Mouse (Mus musculus) hindbrain, embryonic 16.5 days (tissue): ENCODE data around the gene Dst. TPM values are rescaled to one million over a fixed set of nuclear protein-coding genes. Genes with fewer than 3 reads are reported as not detected.
"Not testable (repeated sequence)": the region's sequence is repeated elsewhere in the genome, so short reads cannot be mapped to it uniquely, and the experiment has no call there.

Experiments
- ATAC-seq: fragments of 200-750 bp; cut with Nextera tagmentation; 2 replicates; pipeline ENCODE4 v1.8.0; 2017; ENCODE audit warnings: moderate TSS enrichment, moderate library complexity
- H3K27ac ChIP-seq: fragments of 300-500 bp; sonication (generic); 2 replicates; pipeline ENCODE4 v1.5.1; 2014; ENCODE audit warnings: low read depth, mild to moderate bottlenecking, control low read depth, low read length, moderate library complexity
- H3K27me3 ChIP-seq: fragments of 300-500 bp; sonication (generic); replicated peaks from 2 replicates; pipeline ENCODE4 v1.6.1; 2014; ENCODE audit warnings: low read length; ENCODE audit not compliant: control insufficient read depth, insufficient read depth
- H3K36me3 ChIP-seq: fragments of 300-500 bp; sonication (generic); 2 replicates; pipeline ENCODE4 v1.6.1; 2014; ENCODE audit warnings: mild to moderate bottlenecking, low read length, moderate library complexity, mixed read lengths; ENCODE audit not compliant: control insufficient read depth, insufficient read depth
- H3K4me1 ChIP-seq: fragments of 300-500 bp; sonication (generic); 2 replicates; pipeline ENCODE4 v1.6.1; 2014; ENCODE audit warnings: low read depth, low read length; ENCODE audit not compliant: control insufficient read depth, insufficient read depth
- H3K4me2 ChIP-seq: fragments of 300-500 bp; sonication (generic); 2 replicates; pipeline ENCODE4 v1.6.1; 2014; ENCODE audit warnings: mild to moderate bottlenecking, low read length, control low read depth, moderate library complexity
- H3K4me3 ChIP-seq: fragments of 300-500 bp; sonication (generic); 2 replicates; pipeline ENCODE4 v1.5.1; 2014; ENCODE audit warnings: mild to moderate bottlenecking, low read length, control low read depth, moderate library complexity
- H3K9ac ChIP-seq: fragments of 300-500 bp; sonication (generic); 2 replicates; pipeline ENCODE4 v1.6.1; 2014; ENCODE audit warnings: low read depth, mild to moderate bottlenecking, control low read depth, low read length, moderate library complexity
- H3K9me3 ChIP-seq: fragments of 300-500 bp; sonication (generic); 2 replicates; pipeline ENCODE4 v1.6.1; 2014; ENCODE audit warnings: mild to moderate bottlenecking, low read length, moderate library complexity; ENCODE audit not compliant: control insufficient read depth
- WGBS: fragments of 180-500 bp; shearing (Covaris S2); extraction: QIAGEN DNeasy Blood & Tissue Kit; methylation state at CpG from one replicate; pipeline ENCODE4 v1.1.7; 2014; 5-methylcytosine and 5-hydroxymethylcytosine counted together
- polyA plus RNA-seq: library from polyadenylated mRNA; unstranded; fragments of >200 nt; fragmentation: Nextera tagmentation; extraction: Ambion mirVana; gene quantifications from 2 replicates; pipeline ENCODE4 v1.2.1, GENCODE M21; 2015

Gene Dst
- polyA plus RNA-seq, 1 experiment from 2014 or later = 38.3 TPM

GRCm38 (mm10) chr1:34293198-34293597 is 385.2 kb downstream of the Dst start:
- WGBS = 84% methylated on average over 14 of the region's 14 CpGs
- Histone ChIP-seq H3K36me3 (peaks cover 54% of the 10 kb centered on the region), H3K9me3 (no peaks in the 10 kb centered on the region), H3K27me3 (no peaks in the 10 kb centered on the region), H3K4me2 (no peak overlapping the region), H3K9ac (no peak overlapping the region), H3K4me3 (no peak overlapping the region), H3K27ac (no peak overlapping the region), H3K4me1 (no peaks in the 10 kb centered on the region)
- no peak for ATAC-seq

DNA sequence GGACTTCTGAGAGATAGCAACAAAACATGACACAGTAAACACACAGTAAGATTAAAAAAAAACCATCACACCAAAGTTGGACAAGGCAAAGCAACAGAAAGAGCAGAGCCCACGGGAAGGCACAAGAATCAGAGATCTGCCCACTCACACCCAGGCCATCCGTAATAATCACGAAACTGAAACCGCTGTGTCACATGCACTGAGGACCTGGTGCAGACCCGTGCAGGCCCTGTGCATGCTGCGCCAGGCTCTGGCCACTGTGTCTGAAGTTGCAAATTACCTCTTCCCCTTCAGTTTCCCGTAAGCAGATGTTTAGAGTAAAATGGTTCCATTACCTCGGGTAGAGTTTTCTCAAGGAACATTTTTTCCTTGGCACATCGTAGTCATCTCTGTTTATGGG is 389.6 kb downstream of the Dst start:
- no peaks in the 10 kb centered on the region for H3K9me3 ChIP-seq
- H3K4me2 ChIP-seq = no peak overlapping the region
- H3K36me3 ChIP-seq = peaks cover 36% of the 10 kb centered on the region
- no peak overlapping the region for H3K9ac ChIP-seq
- H3K27me3 ChIP-seq = no peaks in the 10 kb centered on the region
- H3K27ac ChIP-seq = no peak overlapping the region
- 88% methylated on average over 9 of the region's 9 CpGs for WGBS
- no peak for ATAC-seq
- H3K4me3 ChIP-seq = no peak overlapping the region
- H3K4me1 ChIP-seq = peaks cover 5% of the 10 kb centered on the region; the same call in 1 of the 2 replicates

GRCm38 (mm10) chr1:34298631-34299184 is 390.7 kb downstream of the Dst start:
- peaks cover 39% of the 10 kb centered on the region for H3K36me3 ChIP-seq
- 0 out of 2 replicates have a peak, but pooled peaks have one; percentile 35 for ATAC-seq
- WGBS = 52% methylated on average over 18 of the region's 18 CpGs
- H3K4me1 ChIP-seq = peaks cover 5% of the 10 kb centered on the region; the same call in 1 of the 2 replicates
- H3K27ac ChIP-seq = no peak overlapping the region
- no peaks in the 10 kb centered on the region for H3K9me3 ChIP-seq
- no peak overlapping the region for H3K4me3 ChIP-seq
- no peaks in the 10 kb centered on the region for H3K27me3 ChIP-seq
- H3K4me2 ChIP-seq = no peak overlapping the region
- H3K9ac ChIP-seq = no peak overlapping the region

- no peak for ATAC-seq
- H3K4me2 ChIP-seq = no peak overlapping the region
- H3K27ac ChIP-seq = no peak overlapping the region
- no peak overlapping the region for H3K4me3 ChIP-seq
- 32% methylated on average over 13 of the region's 13 CpGs for WGBS
- H3K36me3 ChIP-seq = peaks cover 31% of the 10 kb centered on the region
- H3K9me3 ChIP-seq = no peaks in the 10 kb centered on the region
- H3K27me3 ChIP-seq = no peaks in the 10 kb centered on the region
- no peak overlapping the region for H3K9ac ChIP-seq
- peaks cover 5% of the 10 kb centered on the region; the same call in 1 of the 2 replicates for H3K4me1 ChIP-seq
Measured at GRCm38 (mm10) chr1:34299507-34299906, 391.5 kb downstream of the Dst start.

GRCm38 (mm10) chr1:34300309-34300980 is 392.4 kb downstream of the Dst start:
- Histone ChIP-seq H3K4me3 (no peak overlapping the region), H3K27ac (no peak overlapping the region), H3K9me3 (no peaks in the 10 kb centered on the region), H3K4me2 (no peak overlapping the region), H3K36me3 (peaks cover 26% of the 10 kb centered on the region), H3K27me3 (no peaks in the 10 kb centered on the region), H3K4me1 (peaks cover 5% of the 10 kb centered on the region; the same call in 1 of the 2 replicates), H3K9ac (no peak overlapping the region)
- no peak for ATAC-seq
- 73% methylated on average over 13 of the region's 13 CpGs for WGBS

GRCm38 (mm10) chr1:34304227-34304626 is 396.2 kb downstream of the Dst start:
- no peak overlapping the region for H3K4me3 ChIP-seq
- no peak for ATAC-seq
- H3K4me1 ChIP-seq = peaks cover 3% of the 10 kb centered on the region; the same call in 1 of the 2 replicates
- H3K9ac ChIP-seq = no peak overlapping the region
- H3K27me3 ChIP-seq = no peaks in the 10 kb centered on the region
- no peaks in the 10 kb centered on the region for H3K9me3 ChIP-seq
- no peak overlapping the region for H3K4me2 ChIP-seq
- peaks cover 35% of the 10 kb centered on the region for H3K36me3 ChIP-seq
- WGBS = 79% methylated on average over 5 of the region's 5 CpGs
- no peak overlapping the region for H3K27ac ChIP-seq

GRCm38 (mm10) chr1:34306741-34307140 is 398.7 kb downstream of the Dst start:
- no peaks in the 10 kb centered on the region for H3K4me1 ChIP-seq
- H3K36me3 ChIP-seq = peaks cover 34% of the 10 kb centered on the region
- no peak overlapping the region for H3K27ac ChIP-seq
- H3K4me2 ChIP-seq = no peak overlapping the region
- H3K9me3 ChIP-seq = no peaks in the 10 kb centered on the region
- H3K4me3 ChIP-seq = no peak overlapping the region
- H3K9ac ChIP-seq = no peak overlapping the region
- no peak for ATAC-seq
- WGBS = 96% methylated on average over 2 of the region's 2 CpGs
- no peaks in the 10 kb centered on the region for H3K27me3 ChIP-seq

GRCm38 (mm10) chr1:34307191-34307590 is 399.2 kb downstream of the Dst start:
- Histone ChIP-seq H3K36me3 (peaks cover 31% of the 10 kb centered on the region), H3K4me2 (no peak overlapping the region), H3K9ac (no peak overlapping the region), H3K4me3 (no peak overlapping the region), H3K27ac (no peak overlapping the region), H3K4me1 (no peaks in the 10 kb centered on the region), H3K27me3 (no peaks in the 10 kb centered on the region), H3K9me3 (no peaks in the 10 kb centered on the region)
- 96% methylated on average over 15 of the region's 15 CpGs for WGBS
- ATAC-seq = no peak

GRCm38 (mm10) chr1:34308841-34309240 is 400.8 kb downstream of the Dst start:
- peaks cover 23% of the 10 kb centered on the region; the same call in 1 of the 2 replicates for H3K36me3 ChIP-seq
- H3K9me3 ChIP-seq, H3K27me3 ChIP-seq, ATAC-seq, H3K9ac ChIP-seq, H3K4me2 ChIP-seq, H3K4me1 ChIP-seq, H3K4me3 ChIP-seq, H3K27ac ChIP-seq: not testable (repeated sequence)
- 96% methylated on average over 3 of the region's 3 CpGs for WGBS
